Mouse (Mus musculus) forebrain, postnatal 0 days (tissue): ENCODE data around the gene Pradc1. TPM values are rescaled to one million over a fixed set of nuclear protein-coding genes. Genes with fewer than 3 reads are reported as not detected.

ENCODE experiments used
- ATAC-seq: fragments of 200-750 bp; cut with Nextera tagmentation; 2 replicates; pipeline ENCODE4 v1.8.0; 2017; ENCODE audit warnings: mild to moderate bottlenecking, moderate library complexity
- DNase-seq: peaks from one replicate; pipeline ENCODE4 v3.0.0-alpha.2; 2015
- H3K27ac ChIP-seq: fragments of 300-500 bp; sonication (generic); 2 replicates; pipeline ENCODE4 v1.5.1; 2014; ENCODE audit warnings: low read depth, mild to moderate bottlenecking, antibody characterized with exemption, low read length, moderate library complexity, mixed read lengths
- H3K27me3 ChIP-seq: fragments of 300-500 bp; sonication (generic); 2 replicates; pipeline ENCODE4 v1.6.1; 2014; ENCODE audit warnings: mild to moderate bottlenecking, low read length, mixed read lengths; ENCODE audit not compliant: insufficient read depth
- H3K36me3 ChIP-seq: fragments of 300-500 bp; sonication (generic); 2 replicates; pipeline ENCODE4 v1.6.1; 2014; ENCODE audit warnings: mild to moderate bottlenecking, moderate library complexity; ENCODE audit not compliant: insufficient read depth
- H3K4me1 ChIP-seq: fragments of 300-500 bp; sonication (generic); 2 replicates; pipeline ENCODE4 v1.6.1; 2014; ENCODE audit warnings: antibody characterized with exemption; ENCODE audit not compliant: insufficient read depth
- H3K4me2 ChIP-seq: fragments of 300-500 bp; sonication (generic); 2 replicates; pipeline ENCODE4 v1.6.1; 2014; ENCODE audit warnings: low read depth, mild to moderate bottlenecking, moderate library complexity
- H3K4me3 ChIP-seq: fragments of 300-500 bp; sonication (generic); 2 replicates; pipeline ENCODE4 v1.5.1; 2014; ENCODE audit warnings: low read depth, low read length, mixed read lengths
- H3K9ac ChIP-seq: fragments of 300-500 bp; sonication (generic); 2 replicates; pipeline ENCODE4 v1.6.1; 2014; ENCODE audit warnings: mild to moderate bottlenecking
- H3K9me3 ChIP-seq: fragments of 300-500 bp; sonication (generic); 2 replicates; pipeline ENCODE4 v1.6.1; 2016; ENCODE audit warnings: low read length
- CTCF ChIP-seq: sonication (generic); IDR thresholded peaks from 2 replicates; pipeline ENCODE4 v1.5.1; 2016; ENCODE audit warnings: antibody characterized with exemption, control low read depth, low read depth
- WGBS: fragments of 180-500 bp; shearing (Covaris S2); extraction: QIAGEN DNeasy Blood & Tissue Kit; methylation state at CpG from one replicate; pipeline ENCODE4 v1.1.7; 2014; 5-methylcytosine and 5-hydroxymethylcytosine counted together
- polyA plus RNA-seq: library from polyadenylated mRNA; unstranded; fragments of >200 nt; fragmentation: Nextera tagmentation; extraction: Ambion mirVana; gene quantifications from 2 replicates; pipeline ENCODE4 v1.2.1, GENCODE M21; 2015
- total RNA-seq: library from RNA; depleted of rRNA; stranded (reverse); fragments of >200 nt; gene quantifications from 2 replicates; pipeline ENCODE4 v1.2.3, GENCODE M21; 2014

Gene Pradc1
- total and polyA plus RNA-seq, 2 experiments from 2014 or later, result 7.1 to 31.3 TPM

DNA sequence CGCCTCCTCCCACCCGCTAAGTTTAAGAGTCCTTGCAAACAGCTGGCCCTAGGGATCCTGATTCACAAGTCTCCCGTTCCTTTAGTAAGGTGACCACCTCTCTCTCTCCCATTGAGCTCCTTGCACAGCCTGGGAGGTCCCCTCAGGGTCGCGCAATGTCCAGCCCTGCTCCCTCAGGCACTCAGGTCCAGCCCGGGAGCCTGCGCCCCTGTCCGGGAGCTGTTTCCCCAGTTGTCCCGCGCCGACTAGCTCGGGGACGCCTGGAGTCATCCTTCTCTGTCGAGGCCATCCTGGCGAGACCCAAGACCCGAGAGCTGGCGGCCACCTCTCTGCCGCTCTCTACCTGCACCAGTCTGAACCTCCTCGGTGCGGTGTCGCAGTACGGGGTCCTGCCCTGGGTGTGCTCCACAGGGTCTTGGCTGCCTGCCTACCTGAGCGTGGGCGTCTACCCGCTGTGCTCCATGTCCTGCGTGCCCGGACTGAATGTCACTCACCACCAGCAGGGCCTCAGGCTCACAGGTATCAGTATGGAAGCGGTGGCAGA, 27.9 kb downstream of the Pradc1 start, which contains the start of gene Noto:
Noto (plus strand) TSS at position 51 of the 544 bp plus-strand sequence.
- Histone ChIP-seq H3K9me3 (no peaks in the 10 kb centered on the region), H3K27ac (no peak within 1 kb of the TSS), H3K9ac (no peak within 1 kb of the TSS), H3K4me2 (no peak within 1 kb of the TSS), H3K4me3 (no peak within 1 kb of the TSS), H3K4me1 (no peaks in the 10 kb centered on the region), H3K27me3 (peaks cover 5% of the 10 kb centered on the region; the same call in 1 of the 2 replicates), H3K36me3 (no peaks in the 10 kb centered on the region)
- WGBS, result 18% methylated on average over 28 of the region's 28 CpGs
- DNase-seq, result no peak
- no peak for TF ChIP-seq CTCF
- no peak for ATAC-seq

DNA sequence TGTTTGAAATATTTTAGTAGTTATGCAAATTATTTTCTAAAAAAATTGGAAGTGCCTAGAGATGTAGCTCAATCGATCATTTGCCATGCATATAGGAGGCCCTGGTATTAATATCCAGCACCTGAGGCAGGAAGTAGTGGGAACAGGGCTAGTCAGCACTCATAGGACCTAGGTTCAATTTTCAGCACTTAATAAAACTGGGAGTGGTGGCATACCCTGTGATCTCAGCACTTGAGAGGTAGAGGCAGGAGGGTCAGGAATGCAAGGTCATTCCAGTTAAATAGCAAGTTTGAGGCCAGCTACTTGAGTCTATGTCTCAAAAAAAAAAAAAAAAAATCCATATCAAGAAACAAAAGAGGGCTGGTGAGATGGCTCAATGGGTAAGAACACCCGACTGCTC, 32.6 kb downstream of the Pradc1 start:
- Histone ChIP-seq H3K4me2 (no peak overlapping the region), H3K27ac (no peak overlapping the region), H3K9ac (no peak overlapping the region), H3K27me3 (peaks cover 3% of the 10 kb centered on the region; the same call in 1 of the 2 replicates), H3K9me3 (no peaks in the 10 kb centered on the region), H3K36me3 (no peaks in the 10 kb centered on the region), H3K4me1 (no peaks in the 10 kb centered on the region), H3K4me3 (no peak overlapping the region)
- ATAC-seq (no peak), DNase-seq (no peak)
- 94% methylated on average over 2 of the region's 2 CpGs for WGBS
- no peak for TF ChIP-seq CTCF

DNA sequence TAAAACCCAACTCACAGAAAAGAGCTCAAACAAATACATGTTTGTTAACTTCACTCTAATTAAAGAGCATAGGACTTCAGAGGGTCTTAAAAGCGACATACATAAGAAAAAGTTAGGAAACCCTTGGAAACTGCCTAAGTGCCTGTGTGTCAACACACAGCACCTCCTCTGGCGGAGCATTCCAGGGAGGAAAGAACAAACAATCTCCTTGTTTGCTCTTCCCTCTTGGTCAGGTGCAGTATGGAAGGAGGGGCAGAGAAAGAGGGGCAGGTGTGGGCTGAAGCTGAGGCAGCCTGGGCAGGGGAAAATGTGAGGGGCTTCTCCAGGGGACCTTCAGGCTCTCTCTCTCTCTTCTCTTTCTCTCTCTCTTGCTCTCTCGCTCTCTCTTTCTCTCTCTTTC, 35.9 kb downstream of the Pradc1 start:
- H3K27ac ChIP-seq, result no peak overlapping the region
- no peak overlapping the region for H3K4me3 ChIP-seq
- no peaks in the 10 kb centered on the region for H3K27me3 ChIP-seq
- H3K9ac ChIP-seq, result no peak overlapping the region
- no peak for TF ChIP-seq CTCF
- WGBS, result 57% methylated on average over 3 of the region's 3 CpGs
- no peak for DNase-seq
- no peak for ATAC-seq
- H3K9me3 ChIP-seq, result no peaks in the 10 kb centered on the region
- no peaks in the 10 kb centered on the region for H3K36me3 ChIP-seq
- no peaks in the 10 kb centered on the region for H3K4me1 ChIP-seq
- no peak overlapping the region for H3K4me2 ChIP-seq

DNA sequence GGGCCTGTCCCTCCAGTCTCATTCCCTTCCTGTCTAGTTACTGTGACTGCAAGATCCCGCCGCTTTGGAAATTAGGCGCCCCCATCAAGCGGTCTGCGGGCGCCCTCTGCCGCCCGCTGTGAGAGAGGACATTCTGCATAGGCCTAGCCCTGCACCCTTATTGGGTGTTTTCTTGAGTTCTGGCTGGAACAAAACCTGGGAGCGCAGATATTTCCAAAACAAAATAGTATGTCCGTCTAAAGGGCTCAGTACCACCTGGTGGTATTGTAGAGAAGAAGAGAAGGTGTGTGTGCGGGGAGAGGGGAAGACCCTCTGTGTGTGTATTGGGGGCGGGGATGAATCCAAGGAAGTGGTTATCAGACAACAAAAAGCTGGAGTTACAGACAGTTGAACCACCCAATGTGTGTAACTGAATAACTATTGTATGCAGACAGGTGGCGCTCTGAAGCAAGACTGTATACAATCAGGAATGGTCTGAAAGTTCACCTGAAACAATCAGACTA, 40.9 kb downstream of the Pradc1 start:
- Histone ChIP-seq H3K4me2 (no peak overlapping the region), H3K9ac (no peak overlapping the region), H3K27me3 (peaks cover 31% of the 10 kb centered on the region), H3K9me3 (no peaks in the 10 kb centered on the region), H3K27ac (no peak overlapping the region), H3K4me1 (no peaks in the 10 kb centered on the region), H3K4me3 (no peak overlapping the region), H3K36me3 (no peaks in the 10 kb centered on the region)
- WGBS, result 8% methylated on average over 13 of the region's 13 CpGs
- peak; percentile 97 for ATAC-seq
- TF ChIP-seq CTCF, result peak; percentile 84
- DNase-seq, result peak; percentile 93

DNA sequence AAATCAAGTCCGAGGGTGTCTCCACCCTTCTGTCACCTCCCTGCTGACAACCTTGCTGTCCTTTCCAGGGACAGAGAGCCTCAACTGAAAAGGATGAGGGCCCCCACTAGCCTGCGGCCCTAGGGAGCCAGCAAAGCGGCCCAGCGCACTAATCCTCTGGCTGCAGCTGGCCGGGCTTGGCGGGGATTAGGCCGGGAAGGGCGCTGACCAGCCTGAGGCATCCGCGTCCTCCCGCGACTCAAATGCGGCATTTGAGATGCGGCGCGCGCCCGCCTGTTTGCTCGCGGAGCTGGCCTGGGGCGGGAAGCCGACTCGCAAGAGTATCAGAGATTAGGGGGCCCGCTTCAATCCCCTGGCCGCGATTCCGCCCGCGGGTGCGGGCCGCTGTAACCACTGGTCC, 42.8 kb downstream of the Pradc1 start:
- DNase-seq, result no peak
- H3K36me3 ChIP-seq, result no peaks in the 10 kb centered on the region
- TF ChIP-seq CTCF, result no peak
- no peak overlapping the region for H3K27ac ChIP-seq
- H3K27me3 ChIP-seq, result peaks cover 31% of the 10 kb centered on the region
- peak overlapping the region; percentile 27 for H3K4me3 ChIP-seq
- H3K4me2 ChIP-seq, result peak overlapping the region; percentile 48
- no peak for ATAC-seq
- H3K9ac ChIP-seq, result peak overlapping the region; percentile 28; the same call in 1 of the 2 replicates
- 5% methylated on average over 31 of the region's 31 CpGs for WGBS
- no peaks in the 10 kb centered on the region for H3K4me1 ChIP-seq
- H3K9me3 ChIP-seq, result no peaks in the 10 kb centered on the region

DNA sequence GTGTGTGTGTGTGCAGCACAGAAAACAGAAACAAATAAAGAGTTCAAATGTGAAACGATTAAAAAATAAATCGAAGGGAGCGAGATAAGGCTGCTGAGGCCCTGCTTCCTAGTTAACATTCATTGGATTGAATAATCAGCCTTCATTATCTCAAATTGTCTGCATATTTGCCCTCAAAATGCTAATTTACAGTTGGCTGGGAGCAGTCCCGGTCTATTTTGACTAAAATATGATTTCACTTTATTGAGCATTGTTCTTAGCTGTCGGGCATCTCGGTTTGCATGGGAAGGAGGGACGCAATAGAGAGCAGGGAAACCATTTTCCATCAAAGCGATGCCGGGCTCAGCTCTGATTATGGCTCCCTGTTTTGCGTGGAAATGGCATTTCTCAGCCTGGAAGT, 48.7 kb downstream of the Pradc1 start:
- H3K4me2 ChIP-seq, result no peak overlapping the region
- H3K4me3 ChIP-seq, result no peak overlapping the region
- TF ChIP-seq CTCF, result no peak
- WGBS, result 31% methylated on average over 10 of the region's 10 CpGs
- H3K9me3 ChIP-seq, result no peaks in the 10 kb centered on the region
- H3K9ac ChIP-seq, result no peak overlapping the region
- H3K36me3 ChIP-seq, result no peaks in the 10 kb centered on the region
- H3K27ac ChIP-seq, result peak overlapping the region; percentile 31; the same call in 1 of the 2 replicates
- DNase-seq (peak; percentile 58), ATAC-seq (peak; percentile 66)
- no peaks in the 10 kb centered on the region for H3K4me1 ChIP-seq
- peaks cover 6% of the 10 kb centered on the region; the same call in 1 of the 2 replicates for H3K27me3 ChIP-seq

DNA sequence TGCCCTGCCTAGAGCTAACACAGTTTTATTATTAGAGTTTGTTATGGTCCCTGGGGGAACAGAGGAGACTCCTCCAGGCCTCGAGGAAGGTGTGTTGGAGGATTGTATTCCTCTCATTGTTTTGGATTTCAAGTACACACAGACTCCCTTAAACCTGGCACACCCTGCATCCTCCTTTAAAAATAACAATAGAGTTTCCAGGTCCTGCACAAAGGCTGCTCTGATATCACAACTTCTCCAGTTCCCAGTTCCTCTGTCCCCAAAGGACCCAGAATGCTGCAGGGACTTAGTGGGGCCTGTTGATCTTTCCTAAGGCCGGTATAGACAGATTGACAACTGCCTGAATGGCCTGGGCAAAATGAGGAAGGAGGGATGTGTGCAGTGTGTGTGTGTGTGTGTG, 49.2 kb downstream of the Pradc1 start:
- Histone ChIP-seq H3K9me3 (no peaks in the 10 kb centered on the region), H3K4me1 (no peaks in the 10 kb centered on the region), H3K4me2 (no peak overlapping the region), H3K4me3 (no peak overlapping the region), H3K27ac (peak overlapping the region; percentile 31; the same call in 1 of the 2 replicates), H3K9ac (no peak overlapping the region), H3K36me3 (no peaks in the 10 kb centered on the region), H3K27me3 (peaks cover 2% of the 10 kb centered on the region; the same call in 1 of the 2 replicates)
- DNase-seq, result no peak
- 33% methylated on average over 2 of the region's 2 CpGs for WGBS
- TF ChIP-seq CTCF, result no peak
- ATAC-seq, result no peak
